Mouse (Mus musculus) cerebellum, adult 11 months (tissue): Measurements from ENCODE around the gene Borcs5.

Experiments used
- DNase-seq: peaks from one replicate; pipeline ENCODE4 v3.0.0; 2022

Gene Borcs5

GRCm38 (mm10) chr6:134630447-134630846, 8.9 kb upstream of the Borcs5 start:
- DNase-seq, result no peak

GRCm38 (mm10) chr6:134631947-134632687, 7.2 kb upstream of the Borcs5 start, which contains the start of gene Mansc1:
TSS of gene Mansc1 (minus strand) at chr6:134632488.
- DNase-seq, result peak; percentile 59

GRCm38 (mm10) chr6:134632756-134633155, 6.6 kb upstream of the Borcs5 start:
- peak; percentile 25 for DNase-seq

- no peak for DNase-seq
Measured at GRCm38 (mm10) chr6:134633553-134633952, 5.8 kb upstream of the Borcs5 start.

GRCm38 (mm10) chr6:134636476-134636875, 2.8 kb upstream of the Borcs5 start:
- no peak for DNase-seq

- DNase-seq, result no peak
Measured at GRCm38 (mm10) chr6:134639900-134640299, 590 bp downstream of the Borcs5 start.

- peak; percentile 90 for DNase-seq
Measured at GRCm38 (mm10) chr6:134640485-134641475, 1.5 kb downstream of the Borcs5 start.

GRCm38 (mm10) chr6:134641738-134642446, 2.6 kb downstream of the Borcs5 start:
- DNase-seq, result no peak

- DNase-seq, result no peak
Measured at GRCm38 (mm10) chr6:134643296-134643695, 4.0 kb downstream of the Borcs5 start.

GRCm38 (mm10) chr6:134646835-134647234, 7.5 kb downstream of the Borcs5 start:
- DNase-seq, result no peak

GRCm38 (mm10) chr6:134647621-134648020, 8.3 kb downstream of the Borcs5 start:
- no peak for DNase-seq

- no peak for DNase-seq
Measured at GRCm38 (mm10) chr6:134648356-134648755, 9.0 kb downstream of the Borcs5 start.

GRCm38 (mm10) chr6:134656527-134656926, 17.2 kb downstream of the Borcs5 start:
- no peak for DNase-seq

- peak; percentile 32 for DNase-seq
Measured at GRCm38 (mm10) chr6:134659108-134659958, 20.0 kb downstream of the Borcs5 start.

GRCm38 (mm10) chr6:134660714-134661406, 21.6 kb downstream of the Borcs5 start:
- no peak for DNase-seq

GRCm38 (mm10) chr6:134664573-134664972, 25.3 kb downstream of the Borcs5 start:
- no peak for DNase-seq

- DNase-seq, result no peak
Measured at GRCm38 (mm10) chr6:134665817-134666216, 26.5 kb downstream of the Borcs5 start.

GRCm38 (mm10) chr6:134668519-134668918, 29.2 kb downstream of the Borcs5 start:
- no peak for DNase-seq

- no peak for DNase-seq
Measured at GRCm38 (mm10) chr6:134669179-134669865, 30.0 kb downstream of the Borcs5 start.

- no peak for DNase-seq
Measured at GRCm38 (mm10) chr6:134670881-134671411, 31.6 kb downstream of the Borcs5 start.
